Mouse (Mus musculus) midbrain, embryonic 12.5 days (tissue): ENCODE measurements at regions not wholly inside any gene's neighbourhood (a gene's known extent, or its start where the extent isn't known, plus 50 kb on each side); places are given as distances from the start of the nearest gene placed in this dataset.

Source experiments
- ATAC-seq: fragments of 200-750 bp; cut with Nextera tagmentation; 2 replicates; pipeline ENCODE4 v1.8.0; 2017; ENCODE audit warnings: low read depth, moderate TSS enrichment, moderate library complexity; ENCODE audit not compliant: low FRiP score
- H3K27ac ChIP-seq: fragments of 300-500 bp; sonication (generic); replicated peaks from 2 replicates; pipeline ENCODE4 v1.5.1; 2016; ENCODE audit warnings: mild to moderate bottlenecking
- H3K27me3 ChIP-seq: fragments of 300-500 bp; sonication (generic); 2 replicates; pipeline ENCODE4 v1.6.1; 2016; ENCODE audit warnings: mild to moderate bottlenecking
- H3K36me3 ChIP-seq: fragments of 300-500 bp; sonication (generic); 2 replicates; pipeline ENCODE4 v1.6.1; 2016
- H3K4me1 ChIP-seq: fragments of 300-500 bp; sonication (generic); 2 replicates; pipeline ENCODE4 v1.6.1; 2016
- H3K4me2 ChIP-seq: fragments of 300-500 bp; sonication (generic); replicated peaks from 2 replicates; pipeline ENCODE4 v1.6.1; 2016; ENCODE audit warnings: mild to moderate bottlenecking, moderate library complexity
- H3K4me3 ChIP-seq: fragments of 300-500 bp; sonication (generic); 2 replicates; pipeline ENCODE4 v1.5.1; 2016; ENCODE audit warnings: mild to moderate bottlenecking
- H3K9ac ChIP-seq: fragments of 300-500 bp; sonication (generic); replicated peaks from 2 replicates; pipeline ENCODE4 v1.6.1; 2016; ENCODE audit warnings: mild to moderate bottlenecking, moderate library complexity
- H3K9me3 ChIP-seq: fragments of 300-500 bp; sonication (generic); 2 replicates; pipeline ENCODE4 v1.6.1; 2016; ENCODE audit warnings: mild to moderate bottlenecking
- WGBS: fragments of 180-500 bp; shearing (Covaris S2); methylation state at CpG from one replicate; pipeline ENCODE4 v1.1.7; 2016; 5-methylcytosine and 5-hydroxymethylcytosine counted together

DNA sequence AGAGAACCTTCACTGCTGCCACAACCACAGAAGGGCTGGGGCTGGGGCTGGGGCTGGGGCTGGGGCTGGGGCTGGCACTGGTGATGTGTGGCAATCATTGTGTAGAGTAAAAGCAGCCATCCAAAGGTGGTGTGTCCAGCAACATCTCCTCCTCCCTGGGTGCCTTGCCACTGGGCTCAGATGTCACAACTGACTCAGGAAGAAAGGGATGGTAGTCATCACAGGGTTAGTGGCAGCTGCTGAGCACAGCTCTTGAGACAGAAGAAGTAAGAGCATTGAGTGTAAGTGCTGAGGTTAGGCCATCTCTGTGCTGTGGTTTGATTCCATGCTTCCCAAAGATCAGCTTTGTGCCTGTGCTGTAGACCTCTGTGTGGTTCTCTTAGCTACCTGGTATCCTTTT lies 53.4 kb upstream of the Mef2a start:
- ATAC-seq = no peak
- Histone ChIP-seq H3K4me3 (no peak overlapping the region), H3K36me3 (no peaks in the 10 kb centered on the region), H3K4me1 (0 out of 2 replicates have a peak, but pooled peaks cover 3% of the 10 kb centered on the region), H3K9me3 (no peaks in the 10 kb centered on the region), H3K27ac (no peak overlapping the region), H3K9ac (no peak overlapping the region), H3K4me2 (no peak overlapping the region), H3K27me3 (no peaks in the 10 kb centered on the region)

GRCm38 (mm10) chr7:67425581-67425980 lies 52.9 kb upstream of the Mef2a start:
- no peak overlapping the region for H3K27ac ChIP-seq
- H3K36me3 ChIP-seq = no peaks in the 10 kb centered on the region
- no peaks in the 10 kb centered on the region for H3K9me3 ChIP-seq
- no peak overlapping the region for H3K9ac ChIP-seq
- WGBS = 88% methylated on average over 1 of the region's 1 CpGs
- no peak overlapping the region for H3K4me2 ChIP-seq
- no peak overlapping the region for H3K4me3 ChIP-seq
- no peaks in the 10 kb centered on the region for H3K27me3 ChIP-seq
- ATAC-seq = no peak
- 0 out of 2 replicates have a peak, but pooled peaks cover 3% of the 10 kb centered on the region for H3K4me1 ChIP-seq

GRCm38 (mm10) chr7:67424810-67425485 lies 52.3 kb upstream of the Mef2a start:
- no peak overlapping the region for H3K9ac ChIP-seq
- no peak for ATAC-seq
- H3K27ac ChIP-seq = no peak overlapping the region
- H3K27me3 ChIP-seq = no peaks in the 10 kb centered on the region
- H3K4me3 ChIP-seq = no peak overlapping the region
- H3K36me3 ChIP-seq = no peaks in the 10 kb centered on the region
- H3K4me1 ChIP-seq = 0 out of 2 replicates have a peak, but pooled peaks cover 3% of the 10 kb centered on the region
- H3K4me2 ChIP-seq = no peak overlapping the region
- 82% methylated on average over 8 of the region's 8 CpGs for WGBS
- H3K9me3 ChIP-seq = no peaks in the 10 kb centered on the region
